Mouse (Mus musculus): ENCODE measurements around the gene Dmgdh. TPM values are rescaled to one million over a fixed set of nuclear protein-coding genes. Genes with fewer than 3 reads are reported as not detected.

The Dmgdh gene
- total RNA-seq, 2 experiments from 2014 or later: not detected

- no peak for DNase-seq
These were observed 98.6 kb downstream of the Dmgdh start for GRCm38 (mm10) chr13:93772861-93773260.

- no peak for DNase-seq
These were observed 99.6 kb downstream of the Dmgdh start for GRCm38 (mm10) chr13:93773704-93774315.

DNA sequence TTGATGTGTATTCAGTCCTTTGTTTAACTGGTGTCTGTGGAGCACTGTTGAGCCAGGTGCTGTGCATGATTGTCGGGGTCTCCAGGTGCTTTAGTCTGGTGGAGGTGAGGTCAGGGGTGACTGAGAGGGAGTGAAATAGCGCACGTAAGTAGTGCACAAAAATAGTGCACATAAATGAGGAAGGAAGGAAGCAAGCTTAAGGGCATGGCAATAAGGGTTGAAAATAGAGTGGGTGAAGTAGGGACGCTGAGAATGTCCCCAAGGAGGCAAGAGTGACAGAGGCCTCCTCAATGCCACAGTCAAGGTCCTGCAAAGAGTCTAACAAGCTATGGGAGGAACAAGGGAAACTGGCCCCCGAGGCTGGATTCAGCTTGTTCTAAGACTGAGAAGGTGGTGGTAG, 108.6 kb downstream of the Dmgdh start:
- no peak for DNase-seq

- no peak for DNase-seq
These were observed 111.1 kb downstream of the Dmgdh start for GRCm38 (mm10) chr13:93785329-93785728.

- no peak for DNase-seq
These were observed 111.8 kb downstream of the Dmgdh start for GRCm38 (mm10) chr13:93786051-93786450.

DNA sequence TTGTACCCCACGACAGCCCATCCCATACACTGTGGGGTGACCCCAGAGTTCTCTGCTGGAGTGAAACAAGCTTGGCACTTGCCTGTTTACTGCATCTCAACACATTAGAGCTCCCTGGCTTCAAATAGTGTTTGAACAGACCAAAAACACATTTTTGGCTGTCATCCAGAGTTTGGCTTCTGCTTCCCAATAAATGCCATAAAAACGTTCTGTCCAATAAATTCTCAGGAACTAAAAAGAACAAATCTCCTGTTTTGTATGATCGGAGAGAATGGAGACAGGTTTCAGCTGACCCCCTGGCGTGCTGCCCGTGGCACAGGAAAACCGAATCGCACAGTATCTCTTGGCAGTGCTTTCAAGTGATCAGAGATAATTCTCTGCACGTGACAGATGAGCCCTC, 113.4 kb downstream of the Dmgdh start:
- DNase-seq: no peak

- no peak for DNase-seq
These were observed 118.9 kb downstream of the Dmgdh start for GRCm38 (mm10) chr13:93792945-93793642.

DNA sequence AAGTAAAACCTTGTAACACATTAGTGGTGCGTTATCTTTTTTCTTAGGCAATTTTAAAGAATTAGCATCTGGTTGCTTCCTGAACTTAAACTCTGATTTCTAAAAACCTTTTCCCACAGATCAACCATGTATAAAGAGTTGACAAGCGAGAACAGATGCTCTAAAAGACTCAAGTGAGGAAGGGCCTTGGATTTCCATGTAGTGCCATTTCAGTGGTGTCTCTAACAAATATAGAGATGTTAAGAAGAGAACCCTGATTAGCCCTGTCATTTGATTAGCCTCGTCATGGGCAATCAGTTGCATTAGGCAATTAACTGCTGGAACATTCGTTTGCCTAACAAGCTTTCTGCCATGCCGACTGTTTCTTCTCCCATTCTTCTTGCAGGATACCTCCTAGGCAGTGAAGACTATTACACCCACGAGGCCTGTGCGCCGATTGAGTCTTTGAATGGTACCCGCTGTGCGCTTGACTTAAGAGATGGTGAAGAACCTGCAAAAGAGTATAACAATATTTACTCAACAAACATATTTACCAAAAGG, 119.5 kb downstream of the Dmgdh start:
- no peak for DNase-seq

DNA sequence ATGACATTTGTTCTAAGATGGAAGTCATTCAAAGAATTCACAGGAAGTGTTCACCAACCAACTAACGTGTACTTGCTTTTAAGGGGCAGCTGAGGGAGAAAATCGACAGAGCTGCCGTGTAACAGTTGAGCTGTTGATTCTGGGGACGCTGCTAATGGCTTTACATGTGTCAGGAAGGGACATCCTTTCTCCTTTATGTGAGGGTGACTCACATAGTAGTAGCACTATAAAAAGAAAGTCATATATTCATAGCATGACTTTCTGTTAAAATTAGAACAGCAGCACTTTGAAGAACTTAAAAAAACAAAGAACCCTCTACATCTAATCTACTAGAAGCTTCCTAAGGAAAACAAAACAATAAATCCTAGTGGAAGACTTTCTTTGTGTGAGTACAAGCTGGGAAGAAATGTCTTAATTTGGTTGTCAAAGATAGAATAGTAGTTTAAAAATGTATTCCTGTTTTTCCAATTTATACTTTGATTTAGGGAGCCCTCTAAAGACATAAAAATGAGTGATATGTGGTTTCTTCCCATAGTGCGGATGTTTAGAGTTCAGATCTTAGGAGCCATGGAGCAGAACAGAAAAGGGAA, 122.9 kb downstream of the Dmgdh start:
- no peak for DNase-seq

Small RNA genes lying within 50 kb of the gene (microRNA-seq; reads per million reads assigned to microRNA genes)
- gene Mir5624 (ENCODE audit: borderline replicate concordance in 2 of 2): 0 reads per million in 2 experiments

Other genes with a start within 250 kb of the Dmgdh start
- 10 to 100 TPM; 20.7 to 26.9 TPM for gene Jmy, start 174.6 kb upstream of the Dmgdh start, total RNA-seq (2021)
- not detected for gene Bhmt, start 36.5 kb upstream of the Dmgdh start, total RNA-seq (2021)
- not detected for gene Bhmt2, start 131 bp upstream of the Dmgdh start, total RNA-seq (2021)
- gene Arsb, start 97.2 kb downstream of the Dmgdh start, total RNA-seq (2021): 1 to 10 TPM; 3.7 to 4.2 TPM

All from gastrocnemius, postnatal 25 days (tissue).